Mouse (Mus musculus) heart, embryonic 11.5 days (tissue): Measurements from ENCODE around the gene Duox1. TPM values are rescaled to one million over a fixed set of nuclear protein-coding genes. Genes with fewer than 3 reads are reported as not detected.

ENCODE experiments used
- ATAC-seq: fragments of 200-750 bp; cut with Nextera tagmentation; replicated peaks from 2 replicates; pipeline ENCODE4 v1.8.0; 2017; ENCODE audit warnings: moderate library complexity; ENCODE audit not compliant: insufficient number of reproducible peaks, low FRiP score, low TSS enrichment
- H3K27ac ChIP-seq: fragments of 300-500 bp; sonication (generic); 2 replicates; pipeline ENCODE4 v1.5.1; 2014; ENCODE audit warnings: mild to moderate bottlenecking, low read depth, low read length
- H3K27me3 ChIP-seq: fragments of 300-500 bp; sonication (generic); 2 replicates; pipeline ENCODE4 v1.6.1; 2014; ENCODE audit warnings: mild to moderate bottlenecking, low read length, mixed read lengths; ENCODE audit not compliant: control insufficient read depth, insufficient read depth
- H3K36me3 ChIP-seq: fragments of 300-500 bp; sonication (generic); 2 replicates; pipeline ENCODE4 v1.6.1; 2014; ENCODE audit warnings: mild to moderate bottlenecking, low read length, moderate library complexity, mixed read lengths; ENCODE audit not compliant: control insufficient read depth, insufficient read depth
- H3K4me1 ChIP-seq: fragments of 300-500 bp; sonication (generic); 2 replicates; pipeline ENCODE4 v1.6.1; 2014; ENCODE audit warnings: low read length; ENCODE audit not compliant: control insufficient read depth, insufficient read depth
- H3K4me2 ChIP-seq: fragments of 300-500 bp; sonication (generic); 2 replicates; pipeline ENCODE4 v1.6.1; 2014; ENCODE audit warnings: mild to moderate bottlenecking, moderate library complexity
- H3K4me3 ChIP-seq: fragments of 300-500 bp; sonication (generic); 2 replicates; pipeline ENCODE4 v1.5.1; 2014; ENCODE audit warnings: low read depth, low read length
- H3K9ac ChIP-seq: fragments of 300-500 bp; sonication (generic); 2 replicates; pipeline ENCODE4 v1.6.1; 2014; ENCODE audit warnings: mild to moderate bottlenecking, low read depth, low read length, moderate library complexity
- H3K9me3 ChIP-seq: fragments of 300-500 bp; sonication (generic); replicated peaks from 2 replicates; pipeline ENCODE4 v1.6.1; 2016; ENCODE audit warnings: low read length; ENCODE audit not compliant: control insufficient read depth
- WGBS: fragments of 180-500 bp; shearing (Covaris S2); extraction: QIAGEN DNeasy Blood & Tissue Kit; methylation state at CpG from one replicate; pipeline ENCODE4 v1.1.7; 2014; ENCODE audit not compliant: insufficient replicate concordance; 5-methylcytosine and 5-hydroxymethylcytosine counted together
- polyA plus RNA-seq: library from polyadenylated mRNA; unstranded; fragments of >200 nt; fragmentation: Nextera tagmentation; extraction: Ambion mirVana; gene quantifications from 2 replicates; pipeline ENCODE4 v1.2.1, GENCODE M21; 2014

The Duox1 gene
- polyA plus RNA-seq, 1 experiment from 2014 or later = not detected

DNA sequence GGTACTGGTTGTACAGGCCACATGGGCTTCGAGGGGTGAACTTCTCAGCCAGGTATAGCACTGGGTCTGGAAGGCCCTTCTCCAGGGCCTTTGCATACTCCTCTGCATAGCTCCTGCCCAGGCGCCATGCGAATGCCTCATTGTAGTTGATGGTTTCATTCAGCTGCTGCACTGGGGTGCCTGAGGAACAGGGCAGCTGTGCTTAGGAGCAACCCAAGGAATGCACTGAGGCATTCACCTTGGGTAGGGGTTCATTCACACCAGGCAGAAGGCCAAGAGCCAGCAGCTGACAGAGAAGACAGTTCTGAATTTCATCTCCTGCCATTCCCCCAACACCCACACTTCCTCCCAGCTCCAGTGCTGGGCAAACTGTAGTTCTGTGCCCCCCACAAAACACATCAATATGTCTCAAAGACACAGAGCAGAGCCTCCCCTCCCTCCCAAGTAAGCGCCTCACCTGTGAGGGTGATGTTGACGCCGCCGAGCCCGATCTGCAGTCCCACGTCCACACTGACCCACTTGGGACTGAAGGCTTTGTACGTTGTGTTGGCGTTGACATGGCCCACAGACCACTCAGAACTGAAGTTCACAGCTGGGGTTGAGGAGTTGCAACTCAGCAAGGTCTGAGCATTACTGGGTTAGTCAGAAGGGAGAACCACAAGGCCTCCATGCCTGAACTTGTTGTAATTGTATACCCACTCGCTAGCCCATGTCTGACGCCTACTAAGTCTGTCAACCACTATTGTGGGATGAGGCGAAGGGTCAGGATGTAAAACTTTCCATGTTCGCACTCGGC, 10.2 kb upstream of the Duox1 start:
- Histone ChIP-seq H3K9me3 (no peaks in the 10 kb centered on the region), H3K27ac (no peak overlapping the region), H3K27me3 (peaks cover 83% of the 10 kb centered on the region), H3K4me2 (no peak overlapping the region), H3K4me1 (peaks cover 8% of the 10 kb centered on the region; the same call in 1 of the 2 replicates), H3K36me3 (no peaks in the 10 kb centered on the region), H3K9ac (no peak overlapping the region), H3K4me3 (no peak overlapping the region)
- 79% methylated on average over 16 of the region's 16 CpGs for WGBS
- no peak for ATAC-seq

GRCm38 (mm10) chr2:122306184-122306583, 9.3 kb upstream of the Duox1 start:
- ATAC-seq = no peak
- H3K9ac ChIP-seq = no peak overlapping the region
- H3K4me3 ChIP-seq = no peak overlapping the region
- no peaks in the 10 kb centered on the region for H3K36me3 ChIP-seq
- peaks cover 82% of the 10 kb centered on the region for H3K27me3 ChIP-seq
- H3K4me1 ChIP-seq = peaks cover 6% of the 10 kb centered on the region; the same call in 1 of the 2 replicates
- H3K9me3 ChIP-seq = no peaks in the 10 kb centered on the region
- no peak overlapping the region for H3K4me2 ChIP-seq
- no peak overlapping the region for H3K27ac ChIP-seq
- 49% methylated on average over 4 of the region's 4 CpGs for WGBS

DNA sequence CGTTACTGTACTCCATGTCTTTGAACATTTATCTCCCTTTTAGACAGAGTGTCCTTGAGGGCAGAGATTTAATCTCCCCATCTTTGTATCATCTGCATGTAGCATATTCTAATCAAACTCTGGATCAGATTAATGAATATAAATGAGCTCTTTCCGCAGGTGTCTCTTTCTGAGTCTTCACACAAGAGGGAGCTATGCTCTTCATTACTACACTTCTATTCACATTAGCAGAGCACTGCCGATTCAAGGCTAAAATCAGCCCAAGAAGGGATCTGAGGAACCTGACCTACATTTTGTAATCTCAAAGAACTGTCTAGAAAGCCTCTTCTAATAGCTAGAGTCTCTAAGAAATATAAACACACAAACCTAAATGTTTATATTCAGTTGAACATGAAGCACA, 5.8 kb upstream of the Duox1 start:
- H3K36me3 ChIP-seq = no peaks in the 10 kb centered on the region
- no peak overlapping the region for H3K4me3 ChIP-seq
- ATAC-seq = no peak
- peaks cover 84% of the 10 kb centered on the region for H3K27me3 ChIP-seq
- H3K4me2 ChIP-seq = no peak overlapping the region
- H3K9me3 ChIP-seq = no peaks in the 10 kb centered on the region
- WGBS = 41% methylated on average over 3 of the region's 3 CpGs
- H3K4me1 ChIP-seq = 0 out of 2 replicates have a peak, but pooled peaks cover 3% of the 10 kb centered on the region
- no peak overlapping the region for H3K9ac ChIP-seq
- H3K27ac ChIP-seq = no peak overlapping the region

- 46% methylated on average over 2 of the region's 2 CpGs for WGBS
- Histone ChIP-seq H3K36me3 (no peaks in the 10 kb centered on the region), H3K27me3 (peaks cover 78% of the 10 kb centered on the region), H3K9ac (no peak overlapping the region), H3K9me3 (no peaks in the 10 kb centered on the region), H3K4me2 (no peak overlapping the region), H3K4me1 (0 out of 2 replicates have a peak, but pooled peaks cover 3% of the 10 kb centered on the region), H3K4me3 (no peak overlapping the region), H3K27ac (no peak overlapping the region)
- ATAC-seq = no peak
These were observed 3.9 kb upstream of the Duox1 start for GRCm38 (mm10) chr2:122311561-122311960.

DNA sequence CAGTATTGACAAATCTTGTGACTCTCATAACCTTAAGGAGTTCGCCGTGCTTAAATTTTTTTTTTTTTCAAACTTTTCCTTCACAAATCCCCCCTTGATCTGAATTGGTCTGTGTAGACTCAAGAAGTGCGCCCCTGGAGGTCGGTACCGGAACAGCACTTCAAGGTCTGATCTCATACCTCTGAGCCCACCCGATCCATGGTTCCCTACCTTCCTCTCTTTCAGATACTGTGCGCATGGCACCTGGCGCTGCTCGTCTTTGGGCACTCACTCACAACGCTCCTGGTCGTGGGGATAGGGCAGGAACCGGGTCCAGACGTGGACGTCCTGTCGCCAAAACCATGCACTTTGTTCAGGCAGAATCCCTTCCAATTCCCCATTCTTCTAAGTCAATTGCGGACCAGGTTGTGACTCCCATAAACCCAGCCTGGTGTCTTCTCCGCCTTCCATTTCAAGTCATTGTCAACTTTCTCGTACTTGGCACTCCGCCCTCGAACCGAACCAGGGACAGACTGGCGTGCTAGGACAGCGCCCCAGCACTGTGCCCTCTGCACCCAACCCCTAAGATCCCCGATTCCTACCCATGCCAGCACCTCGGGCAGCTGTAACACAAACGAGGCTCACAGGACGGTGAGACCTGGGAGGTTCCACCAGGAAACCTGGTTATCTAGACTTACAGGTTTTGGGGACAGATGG, 2.6 kb upstream of the Duox1 start:
- Histone ChIP-seq H3K9me3 (no peaks in the 10 kb centered on the region), H3K27me3 (peaks cover 65% of the 10 kb centered on the region), H3K4me3 (peak overlapping the region; percentile 25), H3K4me2 (peak overlapping the region; percentile 57), H3K36me3 (no peaks in the 10 kb centered on the region), H3K27ac (no peak overlapping the region), H3K4me1 (0 out of 2 replicates have a peak, but pooled peaks cover 3% of the 10 kb centered on the region), H3K9ac (no peak overlapping the region)
- 4% methylated on average over 27 of the region's 27 CpGs for WGBS
- no peak for ATAC-seq

DNA sequence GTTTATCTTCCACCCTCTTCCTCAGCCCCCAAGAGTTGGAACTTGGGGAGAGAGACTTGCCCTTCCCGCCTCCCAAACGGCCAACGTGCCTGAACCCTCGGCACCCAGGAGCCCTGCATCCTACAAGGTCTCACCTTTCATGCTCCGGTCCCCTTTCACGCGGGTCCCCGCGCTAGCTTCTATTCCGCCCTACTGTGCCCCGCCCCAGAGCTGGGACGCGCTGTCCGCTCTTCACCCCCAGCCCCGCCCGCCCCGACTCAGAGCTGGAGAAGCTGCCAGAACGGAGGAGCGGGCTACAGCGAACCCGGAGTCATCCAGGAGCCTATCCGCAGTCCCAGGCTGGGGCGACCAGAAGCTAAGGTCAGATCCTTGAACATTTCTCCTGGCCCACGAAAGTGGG, 1.9 kb upstream of the Duox1 start, which contains the start of gene Duoxa1:
Gene Duoxa1, minus strand, starts transcription at position 195 of the 400 bp plus-strand sequence.
- 2% methylated on average over 24 of the region's 24 CpGs for WGBS
- H3K4me1 ChIP-seq = 0 out of 2 replicates have a peak, but pooled peaks cover 3% of the 10 kb centered on the region
- peaks cover 65% of the 10 kb centered on the region for H3K27me3 ChIP-seq
- peak within 1 kb of the TSS; percentile 57 for H3K4me2 ChIP-seq
- H3K9ac ChIP-seq = no peak within 1 kb of the TSS
- no peaks in the 10 kb centered on the region for H3K36me3 ChIP-seq
- H3K27ac ChIP-seq = no peak within 1 kb of the TSS
- H3K4me3 ChIP-seq = peak within 1 kb of the TSS; percentile 28
- no peaks in the 10 kb centered on the region for H3K9me3 ChIP-seq
- peak; percentile 26; the same call in 1 of the 2 replicates for ATAC-seq

GRCm38 (mm10) chr2:122317384-122317783, 1.9 kb downstream of the Duox1 start:
- WGBS = 70% methylated on average over 4 of the region's 4 CpGs
- ATAC-seq = no peak; the same call in 1 of the 2 replicates
- no peaks in the 10 kb centered on the region for H3K36me3 ChIP-seq
- H3K27me3 ChIP-seq = peaks cover 39% of the 10 kb centered on the region
- H3K27ac ChIP-seq = no peak overlapping the region
- H3K9me3 ChIP-seq = no peaks in the 10 kb centered on the region
- no peak overlapping the region for H3K9ac ChIP-seq
- no peak overlapping the region for H3K4me3 ChIP-seq
- no peak overlapping the region for H3K4me2 ChIP-seq
- 0 out of 2 replicates have a peak, but pooled peaks cover 3% of the 10 kb centered on the region for H3K4me1 ChIP-seq

DNA sequence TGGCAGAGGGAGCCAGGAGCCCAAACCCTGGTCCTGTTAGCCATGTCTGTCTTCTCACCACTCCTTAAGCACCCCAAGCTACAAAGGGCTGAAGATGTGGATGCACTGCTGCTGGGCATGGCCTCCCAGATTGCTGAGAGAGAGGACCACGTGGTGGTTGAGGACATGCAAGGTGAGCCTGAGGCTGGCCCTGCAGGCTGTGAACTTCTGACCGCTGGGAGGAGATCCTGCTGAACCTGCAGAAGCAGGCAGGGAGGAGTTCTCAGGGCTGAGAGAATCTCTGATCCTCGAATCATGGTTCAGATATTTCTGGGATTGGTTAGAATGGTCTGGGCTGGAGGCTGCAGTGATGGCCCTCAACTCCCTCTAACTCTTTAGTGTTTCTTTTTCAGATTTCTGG, 8.5 kb downstream of the Duox1 start:
- Histone ChIP-seq H3K36me3 (no peaks in the 10 kb centered on the region), H3K9me3 (no peaks in the 10 kb centered on the region), H3K4me1 (no peaks in the 10 kb centered on the region), H3K27me3 (peaks cover 2% of the 10 kb centered on the region; the same call in 1 of the 2 replicates), H3K4me3 (no peak overlapping the region), H3K9ac (no peak overlapping the region), H3K27ac (no peak overlapping the region), H3K4me2 (no peak overlapping the region)
- 49% methylated on average over 3 of the region's 3 CpGs for WGBS
- no peak for ATAC-seq
